Mouse (Mus musculus) embryo, embryonic 11 days (tissue): Measurements from ENCODE around the gene Grb10.

Experiments
- DNase-seq: peaks from one replicate; pipeline ENCODE4 v3.0.0-alpha.2; 2015

Grb10 gene

GRCm38 (mm10) chr11:11965501-11966125 is 72.9 kb downstream of the Grb10 start:
- DNase-seq, result no peak

- DNase-seq, result no peak
Observed at GRCm38 (mm10) chr11:11964729-11965128, 73.8 kb downstream of the Grb10 start.

GRCm38 (mm10) chr11:11963587-11963986 is 74.9 kb downstream of the Grb10 start:
- no peak for DNase-seq

- no peak for DNase-seq
Observed at GRCm38 (mm10) chr11:11963065-11963464, 75.4 kb downstream of the Grb10 start.

GRCm38 (mm10) chr11:11962629-11962954 is 75.9 kb downstream of the Grb10 start:
- DNase-seq, result peak; percentile 59

GRCm38 (mm10) chr11:11961917-11962628 is 76.4 kb downstream of the Grb10 start:
- no peak for DNase-seq

- DNase-seq, result no peak
Observed at GRCm38 (mm10) chr11:11960858-11961257, 77.6 kb downstream of the Grb10 start.

GRCm38 (mm10) chr11:11960227-11960626 is 78.3 kb downstream of the Grb10 start:
- DNase-seq, result no peak

- no peak for DNase-seq
Observed at GRCm38 (mm10) chr11:11958479-11958878, 80.0 kb downstream of the Grb10 start.

GRCm38 (mm10) chr11:11958061-11958361 is 80.5 kb downstream of the Grb10 start:
- no peak for DNase-seq

GRCm38 (mm10) chr11:11957211-11958060 is 81.0 kb downstream of the Grb10 start:
- no peak for DNase-seq

- DNase-seq, result no peak
Observed at GRCm38 (mm10) chr11:11955783-11956182, 82.7 kb downstream of the Grb10 start.

- no peak for DNase-seq
Observed at GRCm38 (mm10) chr11:11954606-11955005, 83.9 kb downstream of the Grb10 start.

GRCm38 (mm10) chr11:11954115-11954438 is 84.4 kb downstream of the Grb10 start:
- DNase-seq, result no peak

GRCm38 (mm10) chr11:11953364-11954114 is 84.9 kb downstream of the Grb10 start:
- DNase-seq, result no peak

GRCm38 (mm10) chr11:11952569-11952968 is 85.9 kb downstream of the Grb10 start:
- DNase-seq, result no peak

- DNase-seq, result no peak
Observed at GRCm38 (mm10) chr11:11948988-11949365, 89.5 kb downstream of the Grb10 start.

GRCm38 (mm10) chr11:11948321-11948987 is 90.0 kb downstream of the Grb10 start:
- peak; percentile 60 for DNase-seq

- no peak for DNase-seq
Observed at GRCm38 (mm10) chr11:11947857-11948256, 90.6 kb downstream of the Grb10 start.

- DNase-seq, result no peak
Observed at GRCm38 (mm10) chr11:11945766-11946165, 92.7 kb downstream of the Grb10 start.

GRCm38 (mm10) chr11:11944814-11945213 is 93.7 kb downstream of the Grb10 start:
- no peak for DNase-seq

GRCm38 (mm10) chr11:11944082-11944349 is 94.5 kb downstream of the Grb10 start:
- DNase-seq, result no peak
